Mouse (Mus musculus): Measurements from ENCODE around the gene Il6ra. TPM values are rescaled to one million over a fixed set of nuclear protein-coding genes. Genes with fewer than 3 reads are reported as not detected.

Il6ra gene
- 9.3 TPM for polyA plus RNA-seq (2014; fragmentation: Illumina TruSeq; extraction: RNeasy Lipid Tissue Mini Kit (QIAGEN cat#74804); ENCODE audit: insufficient read depth, low read depth, low replicate concordance)

GRCm38 (mm10) chr3:89912543-89913391 lies at the start of gene Il6ra:
Gene Il6ra (minus strand): TSS chr3:89913196.

GRCm38 (mm10) chr3:89830815-89831591 lies 82.0 kb downstream of the Il6ra start, which contains the start of gene She:
Gene She (plus strand): TSS chr3:89831370.

Other genes with a start within 250 kb of the Il6ra start
- 13.7 TPM for gene Adar, start 198.2 kb downstream of the Il6ra start, polyA plus RNA-seq (2014; fragmentation: Illumina TruSeq; extraction: RNeasy Lipid Tissue Mini Kit (QIAGEN cat#74804); ENCODE audit: insufficient read depth, low read depth, low replicate concordance)
- 0.24 TPM for gene Chrnb2, start 148.6 kb downstream of the Il6ra start, polyA plus RNA-seq (2014; fragmentation: Illumina TruSeq; extraction: RNeasy Lipid Tissue Mini Kit (QIAGEN cat#74804); ENCODE audit: insufficient read depth, low read depth, low replicate concordance)
- gene Ube2q1, start 139.6 kb downstream of the Il6ra start, polyA plus RNA-seq (2014; fragmentation: Illumina TruSeq; extraction: RNeasy Lipid Tissue Mini Kit (QIAGEN cat#74804); ENCODE audit: insufficient read depth, low read depth, low replicate concordance), result 61.0 TPM
- gene She, start 81.8 kb downstream of the Il6ra start, polyA plus RNA-seq (2014; fragmentation: Illumina TruSeq; extraction: RNeasy Lipid Tissue Mini Kit (QIAGEN cat#74804); ENCODE audit: insufficient read depth, low read depth, low replicate concordance), result 11.7 TPM
- 9.1 TPM for gene Atp8b2, start 50.3 kb upstream of the Il6ra start, polyA plus RNA-seq (2014; fragmentation: Illumina TruSeq; extraction: RNeasy Lipid Tissue Mini Kit (QIAGEN cat#74804); ENCODE audit: insufficient read depth, low read depth, low replicate concordance)
- 68.6 TPM for gene Hax1, start 85.6 kb upstream of the Il6ra start, polyA plus RNA-seq (2014; fragmentation: Illumina TruSeq; extraction: RNeasy Lipid Tissue Mini Kit (QIAGEN cat#74804); ENCODE audit: insufficient read depth, low read depth, low replicate concordance)
- gene 4933434E20Rik, start 138.4 kb upstream of the Il6ra start, polyA plus RNA-seq (2014; fragmentation: Illumina TruSeq; extraction: RNeasy Lipid Tissue Mini Kit (QIAGEN cat#74804); ENCODE audit: insufficient read depth, low read depth, low replicate concordance), result 91.0 TPM
- 27.3 TPM for gene Ubap2l, start 139.4 kb upstream of the Il6ra start, polyA plus RNA-seq (2014; fragmentation: Illumina TruSeq; extraction: RNeasy Lipid Tissue Mini Kit (QIAGEN cat#74804); ENCODE audit: insufficient read depth, low read depth, low replicate concordance)
- 250 TPM for gene Tpm3, start 159.5 kb upstream of the Il6ra start, polyA plus RNA-seq (2014; fragmentation: Illumina TruSeq; extraction: RNeasy Lipid Tissue Mini Kit (QIAGEN cat#74804); ENCODE audit: insufficient read depth, low read depth, low replicate concordance)
- 0.12 TPM for gene Nup210l, start 190.9 kb upstream of the Il6ra start, polyA plus RNA-seq (2014; fragmentation: Illumina TruSeq; extraction: RNeasy Lipid Tissue Mini Kit (QIAGEN cat#74804); ENCODE audit: insufficient read depth, low read depth, low replicate concordance)

Measured in lung, adult 10 weeks (tissue).